Mouse (Mus musculus) CH12.LX (cell line): ENCODE data around the gene Ncor1. TPM values are rescaled to one million over a fixed set of nuclear protein-coding genes. Genes with fewer than 3 reads are reported as not detected.

Experiments
- DNase-seq: peaks from one replicate; pipeline ENCODE4 v3.0.0-alpha.2; 2013; ENCODE audit errors: extremely low read depth
- H3K27ac ChIP-seq: 2 replicates; pipeline ENCODE4 v1.5.1; 2012; ENCODE audit warnings: low read depth, mild to moderate bottlenecking, control low read depth, moderate library complexity; ENCODE audit not compliant: insufficient read depth
- H3K27me3 ChIP-seq: replicated peaks from 2 replicates; pipeline ENCODE3; 2012; ENCODE audit warnings: inconsistent platforms
- H3K36me3 ChIP-seq, 2 experiments: replicated peaks in 1 of 2; 2 replicates each; pipeline versions ENCODE3 to v1.6.1; 2012; ENCODE audit warnings: inconsistent platforms in 1 of 2, low read length in 1 of 2, mild to moderate bottlenecking in 1 of 2, mixed read lengths in 1 of 2, moderate library complexity in 1 of 2; ENCODE audit not compliant: control insufficient read depth in 1 of 2, insufficient read depth in 1 of 2
- H3K4me1 ChIP-seq, 2 experiments: 2 replicates each; pipeline ENCODE4 v1.6.1; 2012; ENCODE audit warnings: inconsistent platforms in 1 of 2, moderate library complexity in 1 of 2; ENCODE audit not compliant: insufficient read depth in 2 of 2, control insufficient read depth in 1 of 2
- H3K4me2 ChIP-seq: 2 replicates; pipeline ENCODE4 v1.6.1; 2012; ENCODE audit warnings: low read depth, mild to moderate bottlenecking, control low read depth; ENCODE audit not compliant: poor library complexity, insufficient read depth, severe bottlenecking
- H3K4me3 ChIP-seq, 3 experiments: fragments of 150-350 bp in 1 of 3; sonication (generic) in 1 of 3; replicated peaks in 1 of 3; 2 replicates each; pipeline versions ENCODE3 to v1.5.1; 2011 to 2012; ENCODE audit warnings: low read depth in 2 of 3, low read length in 2 of 3, mild to moderate bottlenecking in 2 of 3, moderate library complexity in 2 of 3, control low read depth in 1 of 3, improper control_type of control experiment in 1 of 3, inconsistent platforms in 1 of 3, mixed read lengths in 1 of 3; ENCODE audit not compliant: poor library complexity in 1 of 3
- H3K79me2 ChIP-seq: replicated peaks from 2 replicates; pipeline ENCODE4 v1.6.1; 2012; ENCODE audit warnings: mild to moderate bottlenecking, moderate library complexity; ENCODE audit not compliant: control insufficient read depth, poor library complexity, insufficient read depth, severe bottlenecking; ENCODE audit errors: extremely low read depth
- H3K9ac ChIP-seq: 2 replicates; pipeline ENCODE4 v1.6.1; 2012; ENCODE audit warnings: low read depth, mild to moderate bottlenecking, control low read depth, moderate library complexity; ENCODE audit not compliant: insufficient read depth
- H3K9me3 ChIP-seq: replicated peaks from 2 replicates; pipeline ENCODE3; 2012; ENCODE audit warnings: low read length, inconsistent platforms, mixed read lengths
- CHD1 ChIP-seq: IDR thresholded peaks from 2 replicates; pipeline ENCODE4 v1.6.1; 2012; ENCODE audit warnings: low read depth, low read length, improper control_type of control experiment, inconsistent platforms
- CHD2 ChIP-seq: IDR thresholded peaks from 2 replicates; pipeline ENCODE4 v1.6.1; 2011; ENCODE audit warnings: low read length, improper control_type of control experiment
- CTCF ChIP-seq, 2 experiments: IDR thresholded peaks in 1 of 2; conservative IDR thresholded peaks in 1 of 2; 2 replicates each; pipeline ENCODE4 v1.5.1; 2011 to 2012; ENCODE audit warnings: low read depth in 2 of 2, low read length in 2 of 2, improper control_type of control experiment in 1 of 2, inconsistent platforms in 1 of 2, mild to moderate bottlenecking in 1 of 2, moderate library complexity in 1 of 2
- E2F4 ChIP-seq: IDR thresholded peaks from 2 replicates; pipeline ENCODE4 v1.6.1; 2011; ENCODE audit warnings: low read depth, low read length, improper control_type of control experiment; ENCODE audit not compliant: insufficient replicate concordance
- ELF1 ChIP-seq: IDR thresholded peaks from 2 replicates; pipeline ENCODE4 v1.6.1; 2014; ENCODE audit warnings: low read depth, mild to moderate bottlenecking, inconsistent platforms, low read length, improper control_type of control experiment
- EP300 ChIP-seq: IDR thresholded peaks from 2 replicates; pipeline ENCODE4 v1.6.1; 2011; ENCODE audit warnings: low read length, improper control_type of control experiment
- HCFC1 ChIP-seq: IDR thresholded peaks from 2 replicates; pipeline ENCODE4 v1.6.1; 2012; ENCODE audit warnings: low read depth, mild to moderate bottlenecking, inconsistent platforms, low read length, improper control_type of control experiment
- JUND ChIP-seq: conservative IDR thresholded peaks from 2 replicates; pipeline ENCODE4 v1.6.1; 2011; ENCODE audit warnings: low read depth, low read length, improper control_type of control experiment
- MAZ ChIP-seq: IDR thresholded peaks from 2 replicates; pipeline ENCODE4 v1.6.1; 2012; ENCODE audit warnings: low read depth, mild to moderate bottlenecking, inconsistent platforms, low read length, improper control_type of control experiment, moderate library complexity
- NELFE ChIP-seq: IDR thresholded peaks from 2 replicates; pipeline ENCODE4 v1.6.1; 2011; ENCODE audit warnings: low read depth, low read length, improper control_type of control experiment
- NRF1 ChIP-seq: IDR thresholded peaks from 2 replicates; pipeline ENCODE4 v1.6.1; 2014; ENCODE audit warnings: low read depth, mild to moderate bottlenecking, inconsistent platforms, low read length, improper control_type of control experiment, moderate library complexity
- PAX5 ChIP-seq: IDR thresholded peaks from 2 replicates; pipeline ENCODE4 v1.6.1; 2012; ENCODE audit warnings: low read length, inconsistent platforms, mixed read lengths
- RAD21 ChIP-seq: IDR thresholded peaks from 2 replicates; pipeline ENCODE4 v1.6.1; 2011; ENCODE audit warnings: low read depth, mild to moderate bottlenecking, low read length, improper control_type of control experiment, moderate library complexity
- SIN3A ChIP-seq: IDR thresholded peaks from 2 replicates; pipeline ENCODE4 v1.6.1; 2012; ENCODE audit warnings: low read length, improper control_type of control experiment, inconsistent platforms
- SMC3 ChIP-seq: IDR thresholded peaks from 2 replicates; pipeline ENCODE4 v1.6.1; 2011; ENCODE audit warnings: low read depth, low read length, improper control_type of control experiment
- USF1 ChIP-seq: IDR thresholded peaks from 2 replicates; pipeline ENCODE4 v1.6.1; 2014; ENCODE audit warnings: low read depth, mild to moderate bottlenecking, inconsistent platforms, low read length, improper control_type of control experiment
- ZMIZ1 ChIP-seq: IDR thresholded peaks from 2 replicates; pipeline ENCODE4 v1.6.1; 2012; ENCODE audit warnings: low read depth, mild to moderate bottlenecking, inconsistent platforms, low read length, improper control_type of control experiment
- ZNF384 ChIP-seq: IDR thresholded peaks from 2 replicates; pipeline ENCODE4 v1.6.1; 2012; ENCODE audit warnings: low read depth, low read length, improper control_type of control experiment, inconsistent platforms
- dilution Hi-C: fragments of 300-500 bp; cut with MboI; formaldehyde crosslinking; loops from 2 replicates; pipeline ENCODE4 v1.14.3; 2020; ENCODE audit warnings: low sequenced_read_pairs; ENCODE audit not compliant: extremely low pct_unique_long_range_greater_than_20kb, extremely low pct_ligation_motif_present
- in situ Hi-C: fragments of 300-500 bp; cut with MboI; formaldehyde crosslinking; loops from 3 replicates; pipeline ENCODE4 v1.14.3; 2019; ENCODE audit warnings: low sequenced_read_pairs, low pct_ligation_motif_present, low pct_unique_long_range_greater_than_20kb, mixed read lengths
- polyA plus RNA-seq: library from polyadenylated mRNA; unstranded; fragments of >175 nt; gene quantifications from 2 replicates; pipeline ENCODE4 v1.2.1, GENCODE M21; 2012; ENCODE audit warnings: low read depth; ENCODE audit not compliant: insufficient read length
- total RNA-seq, 2 experiments: library from RNA; depleted of rRNA; stranded (reverse); fragments of 300-350 nt in 1 of 2; fragments of >200 nt in 1 of 2; gene quantifications; 2 replicates each; pipeline ENCODE4 v1.2.3; 2012 to 2014

Gene Ncor1
- total and polyA plus RNA-seq, 3 experiments = 76.3 to 232 (median 83.8) TPM

- H3K36me3 ChIP-seq = peaks cover 0 to 17% of the 10 kb centered on the region in 2 experiments
- dilution Hi-C loops (no loop called here), in situ Hi-C loops (no loop called here)
- 0 out of 2 replicates have a peak, but pooled peaks have one; percentile 11 for TF ChIP-seq EP300
- TF ChIP-seq E2F4 = no peak
- peak; percentile 86 for TF ChIP-seq CHD1
- TF ChIP-seq RAD21 = no peak
- no peak for TF ChIP-seq CTCF (conservative IDR thresholded peaks at IDR 0.05 in 1 of 2, IDR thresholded peaks at IDR 0.05 in 1 of 2; ENCODE audit: low read depth in 2 of 2, low read length in 2 of 2)
- TF ChIP-seq CHD2 = no peak
- no peak for TF ChIP-seq ELF1
- TF ChIP-seq MAZ = no peak
- no peak for TF ChIP-seq ZMIZ1
- no peak for TF ChIP-seq SMC3
- no peak for TF ChIP-seq SIN3A
- peaks cover 0 to 34% of the 10 kb centered on the region in 2 experiments; a peak in 3 of 4 replicates for H3K4me1 ChIP-seq
- H3K9me3 ChIP-seq = no peaks in the 10 kb centered on the region
- H3K9ac ChIP-seq = peak overlapping the region; percentile 96
- H3K4me2 ChIP-seq = peak overlapping the region; percentile 95
- H3K79me2 ChIP-seq = peaks cover 58% of the 10 kb centered on the region
- no peak for DNase-seq
- H3K27me3 ChIP-seq = no peaks in the 10 kb centered on the region
- H3K4me3 ChIP-seq = peak overlapping the region; percentile 82 to 98 (median 83)
- no peak overlapping the region for H3K27ac ChIP-seq
These were observed 2.3 kb downstream of the Ncor1 start for GRCm38 (mm10) chr11:62456021-62456482.

GRCm38 (mm10) chr11:62455193-62455592 lies 3.1 kb downstream of the Ncor1 start:
- H3K27ac ChIP-seq = no peak overlapping the region
- H3K79me2 ChIP-seq = peaks cover 66% of the 10 kb centered on the region
- H3K4me1 ChIP-seq = peaks cover 0 to 37% of the 10 kb centered on the region in 2 experiments; a peak in 3 of 4 replicates
- no peak overlapping the region for H3K4me3 ChIP-seq
- dilution Hi-C loops (no loop called here), in situ Hi-C loops (no loop called here)
- peak overlapping the region; percentile 95; the same call in 1 of the 2 replicates for H3K4me2 ChIP-seq
- peaks cover 2 to 25% of the 10 kb centered on the region in 2 experiments for H3K36me3 ChIP-seq
- H3K9me3 ChIP-seq = no peaks in the 10 kb centered on the region
- H3K9ac ChIP-seq = peak overlapping the region; percentile 96; the same call in 1 of the 2 replicates
- DNase-seq = no peak
- TF ChIP-seq JUND (no peak), PAX5 (no peak), ZMIZ1 (no peak), ZNF384 (no peak)
- H3K27me3 ChIP-seq = no peaks in the 10 kb centered on the region

- Histone ChIP-seq H3K4me2 (no peak overlapping the region), H3K4me3 (no peak overlapping the region), H3K27me3 (no peaks in the 10 kb centered on the region)
- dilution Hi-C loops = no loop called here
- TF ChIP-seq HCFC1 (no peak), MAZ (no peak), NELFE (no peak), NRF1 (no peak), ELF1 (no peak), USF1 (no peak)
- TF ChIP-seq, all 38 proteins: peak for 0
- H3K4me1 ChIP-seq = peaks cover 0 to 39% of the 10 kb centered on the region in 2 experiments; a peak in 2 of 4 replicates
- in situ Hi-C loops = no loop called here
- H3K36me3 ChIP-seq = peaks cover 2 to 56% of the 10 kb centered on the region in 2 experiments
- no peak overlapping the region for H3K27ac ChIP-seq
- H3K9ac ChIP-seq = no peak overlapping the region
- no peaks in the 10 kb centered on the region for H3K9me3 ChIP-seq
- H3K79me2 ChIP-seq = peaks cover 77% of the 10 kb centered on the region
- DNase-seq = no peak
These were observed 9.4 kb downstream of the Ncor1 start for GRCm38 (mm10) chr11:62448971-62449370.
